Mouse (Mus musculus) lung, adult 2 months (tissue): ENCODE data around the gene Slc22a3.

Source experiments
- CTCF ChIP-seq: fragments of 200-500 bp; IDR thresholded peaks from 2 replicates; pipeline ENCODE4 v1.5.1; 2011; ENCODE audit warnings: mild to moderate bottlenecking, low read length, control low read depth; ENCODE audit not compliant: insufficient read depth
- POLR2A ChIP-seq: fragments of 200-500 bp; IDR thresholded peaks from 2 replicates; pipeline ENCODE4 v1.6.1; 2011; ENCODE audit warnings: low read depth, mild to moderate bottlenecking, control low read depth, low read length, borderline replicate concordance; ENCODE audit errors: extremely low read depth

GRCm38 (mm10) chr17:12474509-12475083, 32.9 kb downstream of the Slc22a3 start:
- TF ChIP-seq POLR2A (no peak), CTCF (no peak)
